28 mouse cellular contexts compared by ENCODE assay signal in genomic region chr16:30204144-30204543, GRCm38 (mm10).
A peak's percentile ranks its signal among the peaks of the same experiment; 100 is the strongest.
DNase-seq lines count a peak whose midpoint lies in the region; ATAC-seq and TF ChIP-seq lines count a peak whose summit lies in the region.
"Had no signal": no experiment of that assay in that cellular context is flagged by ENCODE, and none has a peak within 500 bp of the region (broad histone marks: within the 10 kb centered on the region; RNA-seq: fewer than 3 reads in every experiment).

No protein-coding gene starts in this region.

- H3K9ac ChIP-seq in lung, postnatal 0 days (replicated peaks; ENCODE audit: low read depth) = no peak overlapping the region
- H3K9ac ChIP-seq: forebrain, embryonic 15.5 days; heart, embryonic 13.5 days; hindbrain, embryonic 12.5 days; midbrain, embryonic 15.5 days; neural tube, embryonic 12.5 days had no signal

- H3K4me3 ChIP-seq in E14TG2a.4 (replicated peaks; ENCODE audit: low read length) = peak overlapping the region; percentile 77
- H3K4me3 ChIP-seq in embryonic facial prominence, embryonic 10.5 days = no peak overlapping the region
- no peak overlapping the region for H3K4me3 ChIP-seq in lung, postnatal 0 days (ENCODE audit: low read depth, low read length)
- H3K4me3 ChIP-seq: forebrain, embryonic 15.5 days; heart, embryonic 13.5 days; hindbrain, embryonic 12.5 days; left cerebral cortex, adult 2 months; midbrain, embryonic 15.5 days; neural tube, embryonic 12.5 days had no signal

- H3K27ac ChIP-seq in embryonic facial prominence, embryonic 10.5 days (replicated peaks) = peak overlapping the region; percentile 48; the same call in 1 of the 2 replicates
- H3K27ac ChIP-seq in lung, postnatal 0 days (ENCODE audit: low read length) = no peak overlapping the region
- H3K27ac ChIP-seq: forebrain, embryonic 15.5 days; heart, embryonic 13.5 days; hindbrain, embryonic 12.5 days; left cerebral cortex, adult 2 months; macrophage; midbrain, embryonic 15.5 days; neural tube, embryonic 12.5 days had no signal

- H3K4me1 ChIP-seq in E14TG2a.4 (replicated peaks; ENCODE audit: low read depth, low read length) = peaks cover 61% of the 10 kb centered on the region
- H3K4me1 ChIP-seq in embryonic facial prominence, embryonic 10.5 days = peaks cover 27% of the 10 kb centered on the region
- H3K4me1 ChIP-seq in lung, postnatal 0 days (ENCODE audit: insufficient read depth, low read depth, low read length) = peaks cover 5% of the 10 kb centered on the region; the same call in 1 of the 2 replicates

- no peak overlapping the region for H3K4me2 ChIP-seq in lung, postnatal 0 days (replicated peaks; ENCODE audit: low read depth, low read length)
- H3K4me2 ChIP-seq: forebrain, embryonic 15.5 days; heart, embryonic 13.5 days; hindbrain, embryonic 12.5 days; liver, embryonic 11.5 days; midbrain, embryonic 15.5 days; neural tube, embryonic 12.5 days had no signal

- peak; percentile 87 for ATAC-seq in lung, postnatal 0 days
- ATAC-seq: activated CD4-positive, CD25-positive, alpha-beta regulatory T cell, adult 4 months; forebrain, embryonic 15.5 days; Patski had no signal

- no peaks in the 10 kb centered on the region for H3K27me3 ChIP-seq in E14TG2a.4 (ENCODE audit: insufficient read depth, low read length)
- peaks cover 40% of the 10 kb centered on the region for H3K27me3 ChIP-seq in embryonic facial prominence, embryonic 10.5 days (replicated peaks; ENCODE audit: low read depth, poor library complexity, severe bottlenecking)
- H3K27me3 ChIP-seq in lung, postnatal 0 days (replicated peaks; ENCODE audit: insufficient read depth, low read length) = no peaks in the 10 kb centered on the region
- H3K27me3 ChIP-seq: Patski had no signal

- H3K36me3 ChIP-seq in E14TG2a.4 (ENCODE audit: insufficient read depth, low read length) = peaks cover 25% of the 10 kb centered on the region
- no peaks in the 10 kb centered on the region for H3K36me3 ChIP-seq in embryonic facial prominence, embryonic 10.5 days (replicated peaks)
- no peaks in the 10 kb centered on the region for H3K36me3 ChIP-seq in lung, postnatal 0 days (ENCODE audit: insufficient read depth, low read length)
- H3K36me3 ChIP-seq: forebrain, embryonic 15.5 days; G1E; heart, embryonic 13.5 days; hindbrain, embryonic 12.5 days; midbrain, embryonic 15.5 days; neural tube, embryonic 12.5 days had no signal

- peaks cover 5% of the 10 kb centered on the region for H3K9me3 ChIP-seq in E14TG2a.4 (ENCODE audit: low read length)
- peaks cover 3% of the 10 kb centered on the region for H3K9me3 ChIP-seq in embryonic facial prominence, embryonic 10.5 days
- H3K9me3 ChIP-seq in lung, postnatal 0 days (ENCODE audit: low read length) = peaks cover 3% of the 10 kb centered on the region; the same call in 1 of the 2 replicates
- H3K9me3 ChIP-seq: forebrain, embryonic 15.5 days; midbrain, embryonic 15.5 days; neural tube, embryonic 12.5 days had no signal

- peak; percentile 68; the same call in 1 of the 2 replicates for TF ChIP-seq EP300 in lung, postnatal 0 days (IDR thresholded peaks at IDR 0.05)

- DNase-seq in adrenal gland, adult 2 months = peak; percentile 16
- DNase-seq in adrenal gland, postnatal 25 days = no peak
- DNase-seq in embryonic facial prominence, embryonic 10.5 days (ENCODE audit: low spot score) = no peak
- peak; percentile 66 for DNase-seq in lung, postnatal 0 days (ENCODE audit: low spot score)
- DNase-seq in right cerebral cortex, postnatal 4 days = no peak
- DNase-seq in kidney, adult 18-20 months = no peak
- DNase-seq in adrenal gland, postnatal 36 days = no peak
- DNase-seq: cerebellum, adult 11-12 months; cerebellum, postnatal 10 days; gastrocnemius, postnatal 10 days; heart, postnatal 14 days; kidney, adult 11 months; kidney, postnatal 4 days; left cerebral cortex, postnatal 4 days; retina, postnatal 1 day; right cerebral cortex, postnatal 25 days had no signal

- WGBS in embryonic facial prominence, embryonic 10.5 days = 43% methylated on average over 4 of the region's 4 CpGs
- 34% methylated on average over 4 of the region's 4 CpGs for WGBS in lung, postnatal 0 days

- no peak for TF ChIP-seq CTCF in E14TG2a.4 (conservative IDR thresholded peaks at IDR 0.05; ENCODE audit: low read length)
- TF ChIP-seq CTCF in lung, postnatal 0 days (IDR thresholded peaks at IDR 0.05) = no peak

Comparison
In these comparisons a context has a peak if more than half of its experiments do, and no peak if none do; other contexts are left out.
1. DNase-seq: peak in adrenal gland, adult 2 months (single experiment) and lung, postnatal 0 days (single experiment); none in adrenal gland, postnatal 25 days (single experiment), embryonic facial prominence, embryonic 10.5 days (single experiment), right cerebral cortex, postnatal 4 days (single experiment), kidney, adult 18-20 months (single experiment) and adrenal gland, postnatal 36 days (0 of 2).